Mouse (Mus musculus) ovary, adult 10 weeks (tissue): ENCODE results near the gene Akain1. TPM values are rescaled to one million over a fixed set of nuclear protein-coding genes. Genes with fewer than 3 reads are reported as not detected.

Source experiments
- polyA plus RNA-seq: library from polyadenylated mRNA; stranded (reverse); fragments of 350-450 nt; fragmentation: Illumina TruSeq; extraction: RNeasy Lipid Tissue Mini Kit (QIAGEN cat#74804); gene quantifications from one replicate; pipeline ENCODE4 v1.2.3, GENCODE M21; 2014

The Akain1 gene
- polyA plus RNA-seq, result not detected

DNA sequence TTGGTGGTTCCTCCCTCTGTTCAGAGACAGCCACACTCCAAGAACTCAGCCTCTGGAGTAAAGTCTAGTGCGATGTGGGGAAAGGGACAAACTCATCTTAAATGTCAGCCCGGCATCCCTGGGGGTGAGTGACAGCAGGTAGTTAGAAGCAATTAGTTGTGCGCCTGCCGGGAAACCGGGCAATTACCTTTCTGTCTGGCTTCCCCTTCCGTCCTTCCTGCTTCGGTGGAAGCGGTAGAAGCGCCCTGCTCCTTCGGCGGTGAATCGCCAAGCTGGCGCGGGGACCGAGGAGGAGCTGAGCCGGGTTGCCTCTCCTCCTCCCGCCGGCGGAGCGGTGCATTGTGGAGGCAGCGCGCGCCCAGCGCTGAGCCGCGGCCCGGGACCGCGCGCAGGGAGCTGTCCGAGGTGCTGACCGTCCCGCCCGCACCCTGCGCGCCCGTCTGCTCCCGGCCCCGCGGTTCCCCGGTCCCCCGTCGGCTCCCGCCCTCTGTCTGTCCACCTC is at the start of gene Akain1:
Gene Akain1 (plus strand): TSS at position 337 of the 502 bp plus-strand sequence.

Other genes starting within 250 kb of the Akain1 start
- gene Zbtb14, start 56.3 kb upstream of the Akain1 start, polyA plus RNA-seq, result 41.6 TPM